Mouse (Mus musculus) liver, adult (tissue): Measurements from ENCODE around the gene Fbxw10.

ENCODE experiments used
- GATA4 ChIP-seq: IDR thresholded peaks from 2 replicates; pipeline ENCODE4 v1.6.1; 2014; ENCODE audit warnings: mild to moderate bottlenecking, low read length; ENCODE audit not compliant: insufficient replicate concordance

Fbxw10 gene

DNA sequence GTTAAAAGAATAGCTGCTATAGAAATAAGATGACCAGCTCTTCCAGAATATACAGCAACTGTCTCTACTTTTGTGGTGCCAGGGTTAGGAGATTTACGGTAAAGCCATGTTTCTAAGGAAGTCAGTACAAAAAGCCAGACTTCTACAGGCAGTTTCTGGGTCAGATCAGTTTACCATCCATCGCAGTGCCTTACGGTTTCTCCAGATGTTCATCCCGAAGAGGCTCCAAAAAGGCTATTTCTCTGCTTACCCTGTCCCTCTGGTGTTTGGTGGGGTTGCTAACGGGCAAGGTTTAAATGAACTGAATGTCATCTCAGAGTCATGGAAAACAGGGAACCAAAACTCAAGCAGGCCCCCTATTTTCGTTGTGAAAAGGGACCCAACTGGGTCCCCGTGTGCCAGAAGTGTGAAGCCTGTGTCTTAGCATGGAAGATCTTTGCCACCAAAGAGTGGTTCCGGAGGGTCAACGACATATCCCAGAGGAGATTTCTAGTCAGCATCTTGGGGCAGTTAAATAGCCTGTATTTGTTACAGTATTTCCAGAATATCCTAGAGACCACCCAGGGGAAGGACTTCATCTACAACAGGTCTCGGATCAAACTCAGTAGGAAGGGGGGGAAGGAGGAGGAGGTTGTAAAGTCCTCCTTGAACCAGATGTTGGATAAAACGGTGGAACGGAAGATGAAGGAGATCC lies at the start of gene Fbxw10:
Gene Fbxw10, plus strand, starts transcription at position 109 of the 694 bp plus-strand sequence.
- no peak for TF ChIP-seq GATA4

DNA sequence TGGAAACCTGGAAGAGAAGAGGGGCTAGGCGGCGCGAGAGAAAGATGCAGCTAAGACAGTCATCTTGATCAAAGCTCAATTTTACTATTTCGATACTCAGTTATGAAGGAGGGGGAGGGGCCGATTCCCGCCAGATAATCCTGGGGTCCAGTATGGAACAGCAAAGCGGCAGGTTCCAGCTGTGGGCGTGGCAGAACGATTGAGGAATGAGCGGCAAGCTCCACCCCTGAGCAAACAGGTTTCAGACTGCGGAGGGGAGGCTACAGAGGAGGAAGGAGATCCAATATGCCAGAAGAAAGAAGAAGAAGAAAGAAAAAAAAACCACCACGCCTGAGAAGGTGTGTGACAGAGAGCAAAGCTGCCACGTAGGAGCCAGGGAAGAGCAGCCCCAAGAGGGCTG lies 42.8 kb upstream of the Fbxw10 start:
- no peak for TF ChIP-seq GATA4

DNA sequence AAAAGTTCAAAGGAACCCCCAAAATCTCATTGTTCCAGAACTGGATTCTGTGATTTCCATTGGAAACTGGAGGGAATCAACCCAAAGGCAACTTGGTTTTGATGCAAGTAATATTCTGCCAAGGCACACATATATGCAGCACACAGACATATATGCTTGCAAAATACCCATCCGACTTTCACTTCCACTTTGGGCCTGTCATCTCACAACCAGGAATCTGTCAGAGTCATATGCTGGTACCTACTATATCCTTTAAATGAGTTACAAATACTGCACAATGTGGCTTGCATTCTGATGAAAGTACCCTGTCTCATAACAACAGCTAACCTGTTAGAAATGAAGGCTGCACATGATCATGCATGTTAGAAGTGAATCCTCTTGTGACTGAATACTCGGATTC lies 38.9 kb upstream of the Fbxw10 start:
- TF ChIP-seq GATA4 = no peak

DNA sequence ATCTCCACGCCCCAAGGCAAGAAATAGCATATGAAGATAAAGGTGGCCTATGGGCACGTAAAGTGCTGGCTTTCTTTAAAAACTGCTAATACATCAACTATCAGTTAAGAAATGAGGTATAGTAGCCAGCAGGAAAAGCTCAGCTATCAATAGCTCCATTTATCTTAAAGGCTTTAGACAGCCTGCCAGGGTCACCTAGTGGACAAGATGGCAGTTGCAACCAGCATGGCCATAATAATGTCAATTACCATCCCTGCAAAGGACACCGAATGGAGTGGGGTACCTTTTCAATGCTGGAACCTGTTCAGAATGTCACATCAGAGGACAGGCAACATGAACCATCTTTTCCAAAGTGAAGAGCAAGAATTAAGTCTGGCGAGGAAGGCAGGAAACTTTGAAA lies 37.7 kb upstream of the Fbxw10 start:
- TF ChIP-seq GATA4 = no peak

DNA sequence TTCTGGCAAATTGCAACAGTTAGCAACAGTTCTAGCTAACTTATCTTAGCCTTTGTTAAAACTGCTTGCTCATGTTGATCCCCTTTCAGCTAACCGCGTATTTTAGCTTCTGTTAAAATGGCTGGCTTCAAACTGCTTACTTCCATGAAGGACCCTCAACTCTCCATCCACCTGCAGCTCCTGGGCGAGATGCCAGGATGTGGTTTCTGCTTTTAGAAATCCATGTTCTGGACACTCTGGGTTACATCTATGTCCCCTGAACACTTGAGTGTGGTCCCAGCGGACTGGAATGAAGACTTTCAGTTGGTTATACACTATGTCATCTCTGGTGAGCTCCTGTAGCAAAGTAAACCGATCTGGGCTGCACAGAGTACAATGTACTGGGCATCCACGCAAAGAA lies 34.6 kb upstream of the Fbxw10 start:
- no peak for TF ChIP-seq GATA4

DNA sequence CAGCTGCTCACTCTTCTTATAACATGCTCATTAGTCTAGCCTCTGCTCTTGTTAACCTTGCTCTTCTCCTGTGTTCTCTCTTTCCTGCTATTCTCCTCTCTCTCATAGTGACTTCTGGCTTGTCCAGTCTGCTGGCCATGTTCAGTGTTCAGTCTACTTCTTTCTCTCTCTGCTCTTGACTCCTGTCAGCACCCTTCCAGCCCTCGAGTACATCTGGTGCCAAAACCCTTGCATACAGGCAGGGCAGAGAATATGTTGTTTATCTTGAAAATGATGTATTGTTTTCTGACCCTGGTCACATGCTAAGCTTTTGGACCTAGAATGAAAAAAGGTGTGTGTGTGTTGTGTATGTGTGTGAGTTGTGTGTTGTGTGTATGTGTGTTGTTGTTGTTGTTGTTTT lies 33.4 kb upstream of the Fbxw10 start:
- no peak for TF ChIP-seq GATA4

DNA sequence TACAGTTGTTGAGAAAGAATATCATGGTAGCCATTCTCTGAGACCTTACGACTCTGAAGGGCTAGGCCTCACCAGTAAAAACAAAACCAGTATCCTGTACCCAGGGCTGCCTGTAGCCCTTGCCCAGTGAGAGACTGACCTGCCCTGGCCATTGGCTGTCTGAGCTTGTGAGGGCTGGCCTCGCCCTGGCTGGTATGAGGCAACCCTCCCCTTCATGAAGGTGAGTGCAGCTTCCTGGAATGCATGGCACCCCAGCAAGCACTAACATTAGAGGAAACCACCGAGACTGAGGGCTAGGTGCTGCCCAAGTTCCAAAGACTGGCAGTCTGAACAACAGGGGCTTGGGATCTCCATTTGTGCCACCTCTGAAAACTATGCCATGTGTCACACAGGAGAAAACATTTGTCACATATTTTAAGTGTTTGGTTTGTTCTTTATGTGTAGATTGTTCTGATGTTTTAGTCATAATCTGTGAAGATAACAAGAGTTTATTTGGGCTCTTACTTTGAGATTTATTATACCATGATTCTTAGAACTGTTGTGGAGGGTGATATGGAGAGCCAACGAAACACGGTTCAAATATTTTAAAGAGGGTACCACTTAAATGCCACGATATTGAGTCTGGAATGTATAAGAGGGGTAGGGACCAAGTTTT lies 32.8 kb upstream of the Fbxw10 start:
- no peak for TF ChIP-seq GATA4

DNA sequence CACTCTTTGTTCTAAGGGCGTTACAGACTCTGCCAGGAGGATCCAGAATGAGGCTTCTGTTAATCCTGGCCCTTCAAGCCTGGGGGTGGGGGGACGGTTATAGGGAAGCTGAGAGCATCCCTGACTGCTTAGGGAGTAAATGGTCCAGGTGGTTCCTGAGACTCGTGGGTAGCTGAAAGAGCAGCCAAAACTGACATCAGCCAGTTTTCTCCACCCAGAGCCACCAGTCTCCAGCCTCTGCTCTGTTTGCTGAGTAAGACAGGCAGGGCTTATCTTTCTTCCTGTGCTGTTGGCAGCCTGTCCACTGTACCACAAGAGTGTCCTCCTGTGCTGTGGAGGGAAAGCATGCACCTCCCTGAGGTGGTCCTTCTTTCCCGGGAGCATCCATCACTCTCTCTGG lies 32.2 kb upstream of the Fbxw10 start:
- no peak for TF ChIP-seq GATA4

DNA sequence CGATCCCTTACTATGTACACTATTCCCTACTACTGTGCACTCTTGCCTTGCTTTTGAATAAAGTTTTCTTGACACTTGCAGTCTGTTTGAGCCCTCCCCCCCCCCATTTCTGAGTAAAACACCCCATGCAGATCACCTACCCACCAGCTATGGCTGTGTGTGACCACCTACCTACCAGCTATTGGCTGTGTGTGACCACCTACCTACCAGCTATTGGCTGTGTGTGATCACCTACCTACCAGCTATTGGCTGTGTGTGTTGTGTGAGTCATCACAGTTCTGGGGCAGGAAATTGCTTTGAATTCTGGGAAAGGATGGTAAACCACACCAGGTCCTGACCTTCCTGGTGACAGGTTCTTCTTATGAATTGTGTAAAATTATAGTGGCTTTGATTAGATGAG lies 31.4 kb upstream of the Fbxw10 start:
- TF ChIP-seq GATA4 = no peak

DNA sequence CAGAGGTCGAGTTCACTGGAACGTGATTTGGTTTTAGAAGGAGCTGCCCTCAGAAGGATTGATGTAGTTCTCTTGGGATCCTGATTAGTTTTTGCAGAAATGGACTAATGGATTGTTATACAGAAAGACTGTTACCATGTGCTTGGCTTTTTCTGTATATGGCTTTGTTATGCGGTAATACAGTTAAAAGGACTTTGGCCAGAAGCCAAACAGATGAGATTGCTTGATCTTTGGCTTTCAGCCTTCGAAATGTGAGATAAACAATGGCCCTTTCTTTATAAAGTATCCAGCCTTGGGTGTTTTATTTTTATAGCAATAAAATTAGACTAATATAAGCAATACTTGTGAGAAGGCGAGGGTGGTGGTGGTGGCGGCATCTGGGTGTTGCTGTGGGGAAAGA lies 30.3 kb upstream of the Fbxw10 start:
- TF ChIP-seq GATA4 = no peak

DNA sequence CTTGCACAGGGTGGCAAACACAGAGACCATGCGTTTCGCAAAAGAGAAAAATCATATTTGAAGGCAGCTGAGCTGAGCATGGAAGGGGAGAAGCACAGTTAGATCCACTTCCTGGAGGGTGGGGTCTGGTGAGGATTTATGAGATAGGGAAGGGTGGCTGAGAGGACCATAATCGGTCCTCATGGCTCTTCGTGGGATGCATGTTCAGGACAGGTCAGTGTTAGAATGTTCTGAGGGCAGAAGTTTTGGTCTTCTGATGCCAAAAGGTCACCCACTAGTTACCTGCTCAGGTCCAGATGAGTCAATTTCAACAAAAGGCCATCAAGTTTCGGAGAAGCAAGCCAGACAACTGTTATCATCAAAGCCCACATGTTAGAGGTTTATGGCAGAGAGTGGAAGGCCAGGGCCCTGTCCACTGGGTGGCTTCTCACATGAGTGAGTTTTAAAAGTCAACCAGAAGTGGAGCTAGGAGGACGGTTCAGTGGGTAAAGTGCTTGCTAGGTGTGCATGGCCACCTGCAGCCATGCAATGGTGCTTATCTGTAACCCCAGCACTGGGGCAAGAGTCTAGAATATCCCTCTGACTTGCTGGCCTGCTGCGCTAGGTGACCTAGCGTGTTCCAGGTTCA lies 27.7 kb upstream of the Fbxw10 start:
- no peak for TF ChIP-seq GATA4

DNA sequence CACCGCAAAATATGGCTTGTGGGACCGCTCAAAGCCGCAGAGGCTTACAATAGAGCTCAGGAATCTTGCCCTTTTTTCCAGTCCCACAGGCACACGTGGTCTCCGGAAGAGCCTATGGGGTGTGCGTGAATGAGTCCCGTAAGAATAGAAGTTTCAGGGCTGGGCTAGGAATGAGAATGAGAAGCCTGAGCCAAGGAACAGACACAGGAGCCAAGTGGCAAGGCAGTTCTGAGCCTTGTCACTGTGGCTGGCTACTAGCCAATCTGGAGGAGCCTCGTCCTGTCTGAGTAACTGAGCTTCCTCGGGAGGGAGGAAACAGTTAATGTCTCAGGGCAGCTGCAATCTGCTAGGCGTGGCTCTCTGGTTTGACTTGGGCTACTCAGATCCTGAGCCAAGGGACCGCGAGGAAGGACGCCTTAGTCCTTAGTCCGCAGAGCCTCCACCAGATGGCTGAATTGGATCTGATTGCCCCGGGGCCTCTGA lies 26.8 kb upstream of the Fbxw10 start, which contains the start of gene Trim16:
Gene Trim16, plus strand, starts transcription at position 173 of the 483 bp plus-strand sequence.
- peak; percentile 14; the same call in 1 of the 2 replicates for TF ChIP-seq GATA4

DNA sequence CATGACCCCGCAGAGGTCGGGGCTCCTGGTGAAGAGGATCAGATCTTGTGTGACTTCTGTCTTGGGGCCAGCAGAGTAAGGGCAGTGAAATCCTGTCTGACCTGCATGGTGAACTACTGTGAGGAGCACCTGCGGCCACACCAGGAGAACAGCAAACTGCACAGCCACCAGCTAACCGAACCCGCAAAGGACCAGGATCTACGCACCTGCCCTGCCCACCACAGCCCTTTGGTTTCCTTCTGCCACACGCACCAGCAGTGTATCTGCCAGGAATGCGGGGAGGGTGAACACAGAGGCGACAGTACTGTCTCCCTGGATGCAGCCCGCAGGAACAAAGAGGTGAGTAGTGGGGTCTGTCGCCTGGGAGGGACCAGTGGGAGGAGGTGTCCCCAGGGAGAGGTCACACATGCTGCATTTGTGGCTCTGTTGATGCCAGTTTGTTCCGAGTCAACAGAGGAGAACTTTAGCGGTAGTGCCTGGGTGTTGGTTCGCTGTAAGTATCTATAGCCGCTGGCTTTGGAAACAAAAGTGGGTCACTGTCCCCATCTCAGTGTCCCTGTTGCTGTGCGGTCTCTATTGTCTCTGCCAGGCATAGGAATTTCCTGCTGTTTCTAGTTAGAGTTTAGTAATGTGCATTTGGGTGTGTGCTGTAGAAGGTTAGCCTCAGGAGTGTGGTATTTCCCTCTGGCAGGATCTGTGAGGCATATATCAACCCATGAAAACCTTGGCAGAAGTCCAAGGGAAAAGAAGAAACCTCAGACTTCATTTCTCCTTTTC lies 26.0 kb upstream of the Fbxw10 start:
- no peak for TF ChIP-seq GATA4

DNA sequence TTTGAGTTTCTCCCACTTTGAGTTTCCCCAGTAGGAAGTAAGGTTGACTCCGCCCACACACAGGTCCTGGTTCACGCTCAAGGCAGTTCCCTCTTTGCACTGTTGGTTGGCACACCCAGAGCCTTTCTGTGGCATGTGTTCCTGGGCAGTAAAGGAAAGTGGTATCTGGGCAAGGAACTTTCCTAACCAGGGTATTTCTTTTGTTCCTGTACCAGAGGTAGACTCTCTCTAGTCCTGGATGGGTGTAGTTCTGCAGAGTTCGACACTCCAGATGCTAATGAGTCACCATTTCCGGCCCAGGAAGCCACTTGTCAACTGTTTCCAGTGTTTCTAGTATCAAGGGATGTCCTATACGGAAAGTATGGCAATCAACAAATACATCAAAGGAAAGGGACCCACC lies 25.0 kb upstream of the Fbxw10 start:
- TF ChIP-seq GATA4 = no peak

DNA sequence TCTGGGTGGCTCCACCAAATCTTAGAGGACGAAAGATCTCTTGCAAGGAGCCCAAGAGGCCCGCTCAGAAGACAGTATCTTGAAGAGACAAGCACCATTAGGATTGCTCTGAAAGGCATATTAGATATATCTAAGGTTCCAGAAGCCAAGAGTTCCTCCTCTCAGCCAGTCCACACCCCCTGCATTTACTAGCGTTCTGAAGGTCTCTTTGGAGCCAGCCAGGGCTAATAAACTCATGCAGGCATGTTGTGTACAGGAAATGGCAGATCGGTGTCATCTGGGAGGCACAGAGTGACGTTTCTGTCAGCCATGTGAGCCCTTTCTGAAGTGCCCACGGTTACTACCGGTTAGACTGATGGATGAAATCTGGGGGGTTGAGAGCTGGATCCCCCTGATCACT lies 22.7 kb upstream of the Fbxw10 start:
- no peak for TF ChIP-seq GATA4
